ENCODE assay signal across 19 mouse cellular contexts in genomic region chr10:108171637-108172036, GRCm38 (mm10).
"Had no signal": no experiment of that assay in that cellular context is flagged by ENCODE, and none has a peak within 500 bp of the region (broad histone marks: within the 10 kb centered on the region; RNA-seq: fewer than 3 reads in every experiment).

No protein-coding gene starts in this region.

- H3K9me3 ChIP-seq: limb, embryonic 12.5 days; liver, embryonic 13.5 days; lung, embryonic 15.5 days; midbrain, embryonic 12.5 days; neural tube, embryonic 13.5 days had no signal

- H3K4me2 ChIP-seq: limb, embryonic 12.5 days; liver, embryonic 13.5 days; lung, embryonic 15.5 days; midbrain, embryonic 12.5 days; neural tube, embryonic 13.5 days had no signal

- H3K27me3 ChIP-seq: limb, embryonic 12.5 days; liver, embryonic 13.5 days; lung, embryonic 15.5 days; midbrain, embryonic 12.5 days; neural tube, embryonic 13.5 days had no signal

- DNase-seq: kidney, postnatal 36 days; layer of hippocampus, adult 9-11 months; layer of hippocampus, postnatal 36 days; liver; liver, embryonic 13.5 days; liver, postnatal 0 days; lung, postnatal 14 days; retina, postnatal 1 day; right cerebral cortex, postnatal 4 days; spleen, adult 18-20 months; thymus, adult 18-20 months; thymus, postnatal 14 days had no signal

- H3K9ac ChIP-seq: limb, embryonic 12.5 days; liver, embryonic 13.5 days; liver, postnatal 0 days; lung, embryonic 15.5 days; midbrain, embryonic 12.5 days; neural tube, embryonic 13.5 days had no signal

- H3K36me3 ChIP-seq: liver, embryonic 13.5 days; lung, embryonic 15.5 days; midbrain, embryonic 12.5 days; neural tube, embryonic 13.5 days had no signal

- H3K4me3 ChIP-seq: limb, embryonic 12.5 days; liver, embryonic 13.5 days; lung, embryonic 15.5 days; midbrain, embryonic 12.5 days; neural tube, embryonic 13.5 days had no signal

- H3K4me1 ChIP-seq: midbrain, embryonic 12.5 days had no signal

- ATAC-seq: liver, postnatal 0 days; midbrain, embryonic 16.5 days had no signal

- H3K27ac ChIP-seq: kidney, postnatal 0 days; limb, embryonic 12.5 days; liver, embryonic 13.5 days; lung, embryonic 15.5 days; macrophage; midbrain, embryonic 12.5 days; neural tube, embryonic 13.5 days had no signal
